Mouse (Mus musculus): ENCODE data around the gene Dpep2nb.

- TF ChIP-seq CEBPB (IDR thresholded peaks at IDR 0.05; ENCODE audit: insufficient read depth, poor library complexity, severe bottlenecking) (no peak), POLR2A (IDR thresholded peaks at IDR 0.05; ENCODE audit: insufficient read length, low read depth) (no peak), TCF12 (IDR thresholded peaks at IDR 0.05; ENCODE audit: insufficient read depth, poor library complexity, severe bottlenecking) (no peak), E2F4 (IDR thresholded peaks at IDR 0.05; ENCODE audit: insufficient read depth) (no peak), USF1 (IDR thresholded peaks at IDR 0.05; ENCODE audit: low read depth) (no peak), POLR2AphosphoS2 (IDR thresholded peaks at IDR 0.05; ENCODE audit: insufficient read length, low read depth) (no peak), MAX (IDR thresholded peaks at IDR 0.05; ENCODE audit: low read depth) (no peak), MYOD1 (IDR thresholded peaks at IDR 0.05; ENCODE audit: control insufficient read depth in 1 of 3, insufficient read length in 2 of 3, low read depth in 2 of 3) (no peak), SRF (IDR thresholded peaks at IDR 0.05; ENCODE audit: control insufficient read depth, insufficient read length, low read depth) (no peak)
Measured at GRCm38 (mm10) chr8:106046872-106047559, 41.2 kb upstream of the Dpep2nb start.
